Mouse (Mus musculus) kidney, embryonic 15.5 days (tissue): Measurements from ENCODE around the gene Ly6g5b. TPM values are rescaled to one million over a fixed set of nuclear protein-coding genes. Genes with fewer than 3 reads are reported as not detected.

Experiments
- ATAC-seq: fragments of 200-750 bp; cut with Nextera tagmentation; replicated peaks from 2 replicates; pipeline ENCODE4 v1.8.0; 2017; ENCODE audit warnings: moderate TSS enrichment; ENCODE audit not compliant: low FRiP score
- H3K27ac ChIP-seq: fragments of 300-500 bp; sonication (generic); 2 replicates; pipeline ENCODE4 v1.5.1; 2015; ENCODE audit warnings: mild to moderate bottlenecking, inconsistent platforms
- H3K27me3 ChIP-seq: fragments of 300-500 bp; sonication (generic); 2 replicates; pipeline ENCODE4 v1.6.1; 2015; ENCODE audit warnings: inconsistent platforms
- H3K36me3 ChIP-seq: fragments of 300-500 bp; sonication (generic); 2 replicates; pipeline ENCODE4 v1.6.1; 2015; ENCODE audit warnings: inconsistent platforms
- H3K4me1 ChIP-seq: fragments of 300-500 bp; sonication (generic); 2 replicates; pipeline ENCODE4 v1.6.1; 2015; ENCODE audit warnings: inconsistent platforms
- H3K4me2 ChIP-seq: fragments of 300-500 bp; sonication (generic); 2 replicates; pipeline ENCODE4 v1.6.1; 2015; ENCODE audit warnings: moderate library complexity, mild to moderate bottlenecking, inconsistent platforms
- H3K4me3 ChIP-seq: fragments of 300-500 bp; sonication (generic); replicated peaks from 2 replicates; pipeline ENCODE4 v1.5.1; 2015; ENCODE audit warnings: mild to moderate bottlenecking, inconsistent platforms
- H3K9ac ChIP-seq: fragments of 300-500 bp; sonication (generic); 2 replicates; pipeline ENCODE4 v1.6.1; 2015; ENCODE audit warnings: mild to moderate bottlenecking, inconsistent platforms
- H3K9me3 ChIP-seq: fragments of 300-500 bp; sonication (generic); replicated peaks from 2 replicates; pipeline ENCODE4 v1.6.1; 2016; ENCODE audit warnings: inconsistent platforms
- WGBS: fragments of 180-500 bp; shearing (Covaris S2); methylation state at CpG from one replicate; pipeline ENCODE4 v1.1.7; 2015; ENCODE audit warnings: mixed read lengths; 5-methylcytosine and 5-hydroxymethylcytosine counted together
- polyA plus RNA-seq: library from polyadenylated mRNA; unstranded; fragments of >200 nt; fragmentation: Nextera tagmentation; extraction: Ambion mirVana; gene quantifications from 2 replicates; pipeline ENCODE4 v1.2.1, GENCODE M21; 2015

The Ly6g5b gene
- polyA plus RNA-seq, 1 experiment from 2014 or later: 0.99 TPM

GRCm38 (mm10) chr17:35068213-35068914 is 46.9 kb downstream of the Ly6g5b start:
- Histone ChIP-seq H3K9ac (no peak overlapping the region), H3K27me3 (peaks cover 22% of the 10 kb centered on the region), H3K4me2 (no peak overlapping the region), H3K27ac (no peak overlapping the region), H3K36me3 (peaks cover 2% of the 10 kb centered on the region), H3K4me3 (no peak overlapping the region), H3K4me1 (peaks cover 38% of the 10 kb centered on the region), H3K9me3 (no peaks in the 10 kb centered on the region)
- WGBS: 77% methylated on average over 17 of the region's 17 CpGs
- ATAC-seq: no peak

DNA sequence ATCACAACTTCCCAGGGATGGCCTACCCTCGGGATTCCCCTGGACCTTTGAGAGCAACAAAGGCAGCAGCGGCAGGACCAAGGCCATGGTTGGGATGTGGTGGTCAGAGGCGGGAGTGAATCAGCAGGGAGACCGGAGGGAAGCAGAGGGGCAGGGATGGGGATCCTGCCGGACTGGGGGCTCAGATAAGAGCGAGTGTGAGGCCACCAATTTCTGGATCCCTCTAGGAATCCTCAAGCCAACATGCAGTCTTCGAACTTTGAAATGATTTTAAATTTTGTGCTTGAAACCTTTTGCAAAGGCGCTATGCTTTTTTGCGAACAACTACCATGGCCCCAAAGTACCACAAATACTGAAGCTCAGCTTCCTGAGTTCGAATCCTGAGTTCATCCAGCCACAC is 49.1 kb downstream of the Ly6g5b start, which contains the start of gene Mpig6b:
Gene Mpig6b, minus strand, starts transcription at position 101 of the 400 bp plus-strand sequence.
- peaks cover 25% of the 10 kb centered on the region for H3K36me3 ChIP-seq
- peak within 1 kb of the TSS; percentile 78 for H3K27ac ChIP-seq
- peak within 1 kb of the TSS; percentile 76 for H3K4me2 ChIP-seq
- peak within 1 kb of the TSS; percentile 40 for H3K9ac ChIP-seq
- peak within 1 kb of the TSS; percentile 37 for H3K4me3 ChIP-seq
- ATAC-seq: no peak
- H3K4me1 ChIP-seq: peaks cover 38% of the 10 kb centered on the region
- H3K9me3 ChIP-seq: no peaks in the 10 kb centered on the region
- WGBS: 51% methylated on average over 10 of the region's 10 CpGs
- peaks cover 22% of the 10 kb centered on the region for H3K27me3 ChIP-seq

- peak within 1 kb of the TSS; percentile 40 for H3K9ac ChIP-seq
- peaks cover 43% of the 10 kb centered on the region for H3K4me1 ChIP-seq
- peaks cover 22% of the 10 kb centered on the region for H3K27me3 ChIP-seq
- peak within 1 kb of the TSS; percentile 37 for H3K4me3 ChIP-seq
- peak within 1 kb of the TSS; percentile 78 for H3K27ac ChIP-seq
- WGBS: 2% methylated on average over 48 of the region's 48 CpGs
- peak within 1 kb of the TSS; percentile 76 for H3K4me2 ChIP-seq
- H3K36me3 ChIP-seq: peaks cover 30% of the 10 kb centered on the region
- no peaks in the 10 kb centered on the region for H3K9me3 ChIP-seq
- peak; percentile 72 for ATAC-seq
These were observed 50.0 kb downstream of the Ly6g5b start, which contains the start of gene Ly6g6c for GRCm38 (mm10) chr17:35064951-35065947. Ly6g6c (plus strand) TSS chr17:35065388.

GRCm38 (mm10) chr17:35064378-35064877 is 50.8 kb downstream of the Ly6g5b start:
- Histone ChIP-seq H3K36me3 (peaks cover 30% of the 10 kb centered on the region), H3K9me3 (no peaks in the 10 kb centered on the region), H3K4me1 (peaks cover 48% of the 10 kb centered on the region), H3K27ac (peak overlapping the region; percentile 78), H3K27me3 (peaks cover 22% of the 10 kb centered on the region), H3K9ac (no peak overlapping the region), H3K4me3 (peak overlapping the region; percentile 37), H3K4me2 (peak overlapping the region; percentile 76)
- no peak for ATAC-seq
- 33% methylated on average over 10 of the region's 10 CpGs for WGBS

Other genes starting within 250 kb of the Ly6g5b start
- 5.0 TPM in 2 replicates for gene Zbtb12, start 235.9 kb downstream of the Ly6g5b start, polyA plus RNA-seq
- not detected in 2 replicates for gene Gm20547, start 233.4 kb downstream of the Ly6g5b start, polyA plus RNA-seq
- gene C2, start 217.2 kb downstream of the Ly6g5b start, polyA plus RNA-seq: 2.6 and 3.6 TPM in 2 replicates
- 80.1 and 93.7 TPM in 2 replicates for gene Ehmt2, start 217.0 kb downstream of the Ly6g5b start, polyA plus RNA-seq
- 12.4 and 13.0 TPM in 2 replicates for gene Slc44a4, start 201.0 kb downstream of the Ly6g5b start, polyA plus RNA-seq
- 33.7 and 37.0 TPM in 2 replicates for gene Neu1, start 184.2 kb downstream of the Ly6g5b start, polyA plus RNA-seq
- gene Hspa1b, start 156.2 kb downstream of the Ly6g5b start, polyA plus RNA-seq: 0.49 and 0.53 TPM in 2 replicates
- not detected in 2 replicates for gene Gm20481, start 145.5 kb downstream of the Ly6g5b start, polyA plus RNA-seq
- gene Hspa1a, start 143.3 kb downstream of the Ly6g5b start, polyA plus RNA-seq: 7.8 and 8.4 TPM in 2 replicates
- gene Hspa1l, start 142.7 kb downstream of the Ly6g5b start, polyA plus RNA-seq: 0.81 and 1.6 TPM in 2 replicates
- 229 and 231 TPM in 2 replicates for gene Lsm2, start 133.6 kb downstream of the Ly6g5b start, polyA plus RNA-seq
- 128 and 140 TPM in 2 replicates for gene Vars, start 114.4 kb downstream of the Ly6g5b start, polyA plus RNA-seq
- gene Vwa7, start 98.8 kb downstream of the Ly6g5b start, polyA plus RNA-seq: 0.19 and 0.29 TPM in 2 replicates
- gene Sapcd1, start 87.4 kb downstream of the Ly6g5b start, polyA plus RNA-seq: 6.2 and 6.8 TPM in 2 replicates
- gene Msh5, start 68.7 kb downstream of the Ly6g5b start, polyA plus RNA-seq: 5.2 and 5.4 TPM in 2 replicates
- 300 and 320 TPM in 2 replicates for gene Clic1, start 65.5 kb downstream of the Ly6g5b start, polyA plus RNA-seq
- gene Ddah2, start 56.4 kb downstream of the Ly6g5b start, polyA plus RNA-seq: 324 and 356 TPM in 2 replicates
- 1.6 TPM in 1 of 2 replicates, not detected in the other for gene Ly6g6c, start 50.0 kb downstream of the Ly6g5b start, polyA plus RNA-seq
- 0.41 and 0.52 TPM in 2 replicates for gene Mpig6b, start 49.2 kb downstream of the Ly6g5b start, polyA plus RNA-seq
- gene Ly6g6e, start 38.5 kb downstream of the Ly6g5b start, polyA plus RNA-seq: 1.2 and 1.6 TPM in 2 replicates
- 5.0 and 6.0 TPM in 2 replicates for gene Ly6g6d, start 37.4 kb downstream of the Ly6g5b start, polyA plus RNA-seq
- not detected in 2 replicates for gene Ly6g6f, start 29.8 kb downstream of the Ly6g5b start, polyA plus RNA-seq
- 94.7 and 103 TPM in 2 replicates for gene Abhd16a, start 26.2 kb downstream of the Ly6g5b start, polyA plus RNA-seq
- not detected in 2 replicates for gene Ly6g5c, start 7.1 kb downstream of the Ly6g5b start, polyA plus RNA-seq
- 19.0 and 20.3 TPM in 2 replicates for gene Gpank1, start 6.0 kb upstream of the Ly6g5b start, polyA plus RNA-seq
- gene Csnk2b, start 6.6 kb upstream of the Ly6g5b start, polyA plus RNA-seq: 281 and 284 TPM in 2 replicates
- 10.5 and 12.2 TPM in 2 replicates for gene D17H6S53E, start 10.9 kb upstream of the Ly6g5b start, polyA plus RNA-seq
- gene Apom, start 16.6 kb upstream of the Ly6g5b start, polyA plus RNA-seq: 21.0 and 25.7 TPM in 2 replicates
- 56.1 and 64.9 TPM in 2 replicates for gene Bag6, start 19.8 kb upstream of the Ly6g5b start, polyA plus RNA-seq
- 176 and 209 TPM in 2 replicates for gene Prrc2a, start 49.5 kb upstream of the Ly6g5b start, polyA plus RNA-seq
- 8.8 and 9.2 TPM in 2 replicates for gene Aif1, start 60.6 kb upstream of the Ly6g5b start, polyA plus RNA-seq
- gene Lst1, start 73.0 kb upstream of the Ly6g5b start, polyA plus RNA-seq: 12.1 and 13.7 TPM in 2 replicates
- gene Ltb, start 79.0 kb upstream of the Ly6g5b start, polyA plus RNA-seq: 0.53 and 0.72 TPM in 2 replicates
- 0.12 TPM in 1 of 2 replicates, not detected in the other for gene Tnf, start 86.6 kb upstream of the Ly6g5b start, polyA plus RNA-seq
- gene Lta, start 89.9 kb upstream of the Ly6g5b start, polyA plus RNA-seq: 0.10 TPM in 1 of 2 replicates, not detected in the other
- gene Gm16181, start 105.4 kb upstream of the Ly6g5b start, polyA plus RNA-seq: 0.65 and 0.69 TPM in 2 replicates
- gene Atp6v1g2, start 118.2 kb upstream of the Ly6g5b start, polyA plus RNA-seq: 6.2 and 6.4 TPM in 2 replicates
- gene Nfkbil1, start 120.4 kb upstream of the Ly6g5b start, polyA plus RNA-seq: 11.3 and 12.4 TPM in 2 replicates
- gene Ddx39b, start 126.3 kb upstream of the Ly6g5b start, polyA plus RNA-seq: 531 and 538 TPM in 2 replicates
- 64.5 and 66.1 TPM in 2 replicates for gene H2-D1, start 147.3 kb upstream of the Ly6g5b start, polyA plus RNA-seq
- gene H2-Q1, start 205.0 kb upstream of the Ly6g5b start, polyA plus RNA-seq: 0.13 TPM in 1 of 2 replicates, not detected in the other
- 0.64 and 0.80 TPM in 2 replicates for gene H2-Q2, start 226.8 kb upstream of the Ly6g5b start, polyA plus RNA-seq